Mouse (Mus musculus): Measurements from ENCODE around the gene Slc23a2.
A peak's percentile ranks its signal among the peaks of the same experiment; 100 is the strongest.

Slc23a2 gene

DNA sequence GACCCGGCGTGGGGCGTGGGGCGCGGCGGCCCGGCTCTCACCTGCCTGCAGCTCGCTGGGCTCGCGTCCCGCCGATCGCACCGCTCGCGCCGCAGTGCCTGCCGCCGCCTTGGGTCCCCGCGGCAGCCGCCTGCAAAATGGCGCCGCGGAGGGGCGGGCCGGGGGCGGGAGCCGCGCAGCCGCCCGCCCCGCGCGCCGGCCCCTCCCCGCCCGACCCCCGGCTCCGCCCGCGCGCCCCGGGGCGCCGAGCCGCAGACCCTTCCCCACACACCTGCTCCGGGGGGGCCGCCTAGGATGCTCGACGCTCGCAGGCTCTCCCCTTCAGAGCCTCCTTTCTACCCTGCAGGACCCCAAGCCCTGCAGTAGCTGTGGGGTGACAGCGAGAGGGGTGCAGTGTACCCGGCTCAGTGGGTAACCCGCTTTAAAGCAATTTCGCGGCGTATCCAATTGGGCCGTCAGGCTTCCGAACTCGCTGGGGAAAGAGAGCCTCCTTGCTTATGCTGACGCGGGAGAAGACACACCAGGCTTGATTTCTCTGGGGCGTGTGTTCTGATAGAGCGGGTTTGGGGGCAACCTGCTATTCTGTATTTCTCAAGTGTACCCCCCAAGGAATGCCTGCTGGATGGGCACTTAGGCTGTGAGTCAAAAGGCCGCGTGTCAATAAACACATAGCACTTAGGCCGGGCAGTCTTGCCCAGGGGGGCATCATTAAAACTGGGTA, at the start of gene Slc23a2:
Slc23a2 (minus strand) TSS at position 138 of the 721 bp plus-strand sequence.
- no peak for DNase-seq (ENCODE audit: low read depth)

DNA sequence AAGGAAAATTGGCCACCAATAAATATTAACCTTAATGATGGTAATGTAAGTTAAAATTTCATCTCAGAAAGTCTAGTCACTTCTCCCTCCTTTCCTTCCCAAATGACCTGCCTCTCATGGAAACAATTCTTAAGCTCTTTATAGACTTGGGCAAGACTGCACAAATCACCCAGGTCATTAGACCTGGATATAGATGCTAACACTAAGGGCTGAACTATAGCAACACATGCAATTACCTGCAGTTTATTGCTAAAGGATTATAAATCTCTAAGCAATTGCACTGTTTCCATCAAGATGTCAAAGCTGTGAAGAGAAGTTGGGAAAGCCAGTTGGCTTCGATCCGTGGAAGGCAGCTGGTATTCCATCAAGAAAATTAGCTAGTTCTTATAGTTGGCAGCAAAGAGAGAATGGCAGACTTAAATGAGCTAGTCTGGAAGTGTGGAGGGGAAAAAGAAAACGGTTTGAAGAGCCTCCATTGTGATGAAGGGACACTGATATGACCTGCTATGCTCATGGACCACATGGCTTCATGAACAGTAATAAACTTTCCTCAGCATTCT, 45.8 kb upstream of the Slc23a2 start:
- no peak for DNase-seq (ENCODE audit: low read depth)

- DNase-seq (ENCODE audit: low read depth), result no peak
These were observed 39.0 kb upstream of the Slc23a2 start for GRCm38 (mm10) chr2:132183874-132184273.

DNA sequence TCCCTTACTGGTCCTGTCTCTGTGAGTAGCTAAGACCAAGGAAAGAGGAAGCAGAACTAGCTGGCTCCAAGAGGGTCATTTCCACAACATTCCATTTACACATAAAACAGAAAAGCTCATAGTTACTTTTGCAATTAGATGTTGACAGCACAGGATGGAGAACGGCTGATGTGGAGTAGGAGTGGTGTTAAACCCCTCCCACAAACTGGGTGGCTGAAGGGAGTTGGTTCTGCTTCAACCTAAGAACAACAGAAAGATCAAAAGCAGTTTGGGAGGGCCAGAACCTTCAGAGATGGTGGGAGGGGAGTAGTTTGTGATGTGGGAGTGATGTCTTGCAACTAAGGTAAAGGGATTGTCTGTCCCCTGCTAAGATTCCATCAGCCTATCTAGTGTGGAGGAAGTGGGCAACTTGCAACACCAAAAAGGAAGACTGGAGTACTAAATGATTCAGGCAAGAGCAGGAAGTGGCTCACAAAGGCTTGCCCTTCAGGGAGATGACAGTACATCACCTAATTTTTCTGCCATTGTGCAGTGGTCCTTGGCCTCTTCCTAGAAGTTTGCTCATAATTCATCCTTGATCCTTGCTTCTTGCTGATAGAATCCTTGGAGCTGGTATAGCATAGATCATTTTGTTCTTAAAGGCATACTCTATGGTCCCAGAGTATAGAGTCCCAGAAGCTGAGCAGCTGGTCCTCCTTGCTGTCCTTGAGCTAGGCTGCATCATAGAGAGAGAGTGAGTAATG, 35.7 kb upstream of the Slc23a2 start:
- no peak for DNase-seq (ENCODE audit: low read depth)

- no peak for DNase-seq (ENCODE audit: low read depth)
These were observed 34.5 kb upstream of the Slc23a2 start for GRCm38 (mm10) chr2:132179371-132179770.

DNA sequence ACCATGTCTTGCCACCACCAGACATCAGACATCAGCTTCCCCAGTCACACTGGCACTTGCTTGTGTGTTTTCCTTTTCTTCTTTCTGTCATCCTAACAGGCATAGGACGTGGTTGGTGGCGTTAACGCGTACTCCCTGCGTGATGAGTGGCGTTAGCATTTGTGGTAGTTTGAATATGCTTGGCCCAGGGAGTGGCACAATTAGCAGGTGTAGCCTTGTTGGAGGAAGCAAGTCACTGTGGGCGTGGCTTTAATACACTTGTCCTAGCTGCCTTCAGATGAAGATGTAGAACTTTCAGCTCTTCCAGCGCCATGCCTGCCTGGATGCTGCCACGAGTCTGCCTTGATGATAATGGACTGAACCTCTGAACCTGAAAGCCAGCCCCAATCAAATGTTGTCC, 32.5 kb upstream of the Slc23a2 start:
- no peak for DNase-seq (ENCODE audit: low read depth)

DNA sequence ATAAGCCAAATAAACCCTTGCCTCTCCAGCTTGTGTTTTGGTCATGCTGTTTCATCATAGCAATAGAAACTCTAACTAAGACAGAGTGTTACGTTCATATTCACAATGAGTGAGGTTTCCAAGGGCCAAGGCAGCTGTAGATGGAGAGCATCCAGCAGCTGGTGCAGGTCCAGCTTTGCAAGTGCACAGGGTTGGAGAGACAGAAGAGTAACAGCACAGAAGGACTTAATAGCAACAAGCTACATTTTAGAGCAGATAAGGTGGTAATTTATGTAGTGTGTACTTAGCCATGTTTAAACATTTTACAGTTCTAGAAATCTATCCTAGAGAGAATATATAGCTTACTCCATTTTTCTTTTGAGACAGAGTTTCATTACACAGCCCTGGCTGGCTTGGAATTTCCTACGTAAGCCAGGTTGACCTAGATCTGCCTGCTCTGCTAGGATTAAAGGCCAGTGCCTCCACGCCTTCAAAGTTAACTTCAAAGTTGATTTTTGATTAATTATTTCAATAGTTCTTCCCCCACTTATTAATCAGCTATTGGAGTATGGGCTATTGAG, 31.5 kb upstream of the Slc23a2 start:
- DNase-seq (ENCODE audit: low read depth), result no peak

- no peak for DNase-seq (ENCODE audit: low read depth)
These were observed 29.1 kb upstream of the Slc23a2 start for GRCm38 (mm10) chr2:132174048-132174447.

DNA sequence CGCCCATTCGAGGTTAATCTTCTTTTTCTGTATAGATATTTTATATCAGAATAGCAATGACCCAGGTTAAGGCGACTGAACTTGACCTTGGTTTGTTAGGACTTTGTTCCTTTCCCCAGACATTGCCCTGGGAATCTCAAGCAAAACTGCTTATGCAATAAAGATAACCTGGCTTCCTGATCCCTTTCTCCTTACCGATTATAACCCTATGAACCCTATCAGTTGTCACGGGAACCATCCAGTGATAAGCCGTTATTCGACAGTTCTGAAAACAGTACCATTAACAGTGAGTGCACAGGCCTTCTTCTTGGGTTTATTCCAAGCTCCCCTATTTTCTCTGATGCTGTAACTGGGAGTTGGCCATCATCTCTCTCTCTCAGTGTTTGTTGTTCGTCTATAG, 27.0 kb upstream of the Slc23a2 start:
- no peak for DNase-seq (ENCODE audit: low read depth)

DNA sequence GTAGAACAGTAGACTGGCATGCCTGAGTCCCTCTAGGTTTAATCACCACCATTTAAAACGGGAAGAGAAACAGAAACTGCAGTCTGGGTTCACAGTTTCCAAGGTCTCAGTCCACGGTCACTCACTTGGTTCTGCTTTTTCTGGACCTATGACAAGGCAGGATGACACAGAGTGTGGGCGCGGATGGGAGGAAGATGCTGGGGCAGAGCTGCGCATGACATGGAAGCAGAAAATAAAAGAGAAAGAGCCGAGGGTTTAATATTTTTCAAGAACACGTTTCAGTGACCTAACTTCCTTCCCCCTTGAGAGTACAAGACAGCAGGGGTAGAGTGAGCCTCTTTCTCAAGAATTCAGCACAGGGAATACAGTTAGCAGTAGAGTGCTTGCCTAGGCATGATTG, 24.2 kb upstream of the Slc23a2 start:
- DNase-seq (ENCODE audit: low read depth), result no peak

DNA sequence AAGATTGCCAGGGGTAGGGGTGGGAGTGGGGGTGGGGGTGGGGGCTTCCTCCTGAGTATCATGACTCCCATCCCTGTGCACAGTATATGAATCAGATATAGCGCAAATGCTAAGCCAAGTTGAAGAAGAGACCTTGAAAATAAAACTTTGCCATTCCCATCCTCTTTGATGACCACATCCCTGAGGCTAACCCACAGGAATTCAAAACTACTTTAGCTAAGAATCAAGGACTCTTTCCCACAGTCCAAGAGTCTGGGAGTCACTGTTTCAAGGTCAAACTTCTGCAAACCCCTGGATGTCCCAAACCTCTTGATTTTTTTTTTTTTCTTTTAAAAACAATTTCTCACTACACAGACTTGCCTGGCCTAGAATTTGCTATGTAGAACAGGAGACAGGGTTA, 18.7 kb upstream of the Slc23a2 start:
- DNase-seq (ENCODE audit: low read depth), result peak; percentile 40

DNA sequence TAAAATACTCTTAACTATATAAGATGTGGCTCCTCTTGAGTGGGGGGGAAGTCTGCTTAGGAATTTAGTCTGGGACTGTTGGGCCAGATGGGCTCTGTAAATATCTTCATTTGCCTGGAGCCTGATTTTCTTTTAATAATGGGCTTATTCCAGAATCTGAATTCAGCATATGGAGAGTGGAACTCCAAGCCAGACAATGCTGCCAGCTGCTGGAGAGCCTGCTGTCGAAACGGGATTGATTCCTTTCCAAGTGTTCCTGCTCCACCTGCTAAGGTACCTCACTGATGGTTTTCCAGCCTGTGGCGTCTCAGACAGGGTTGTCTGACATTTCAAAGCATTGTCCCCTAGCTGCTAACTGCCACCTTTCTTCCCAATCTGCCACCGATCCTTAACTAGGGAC, 12.6 kb upstream of the Slc23a2 start:
- no peak for DNase-seq (ENCODE audit: low read depth)

DNA sequence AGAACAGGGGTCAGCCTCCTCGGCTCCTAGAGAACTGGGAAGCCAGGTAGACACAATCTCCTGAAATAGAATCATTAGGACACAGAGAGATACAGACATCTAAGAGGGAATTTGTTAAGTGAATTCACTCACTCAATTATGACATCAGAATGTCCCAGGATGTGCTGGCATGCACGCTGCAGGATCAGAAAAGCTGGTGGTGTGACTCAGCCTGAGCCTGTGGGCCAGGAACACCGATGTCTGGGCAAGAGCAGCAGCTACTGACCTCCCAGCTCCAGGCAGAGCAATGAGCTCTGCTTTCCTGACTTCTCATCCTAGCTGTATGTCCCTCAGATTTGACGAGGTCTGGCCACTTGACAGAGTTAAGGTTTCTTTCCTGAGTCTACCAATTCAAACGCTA, 7.8 kb upstream of the Slc23a2 start:
- DNase-seq (ENCODE audit: low read depth), result peak; percentile 31

- no peak for DNase-seq (ENCODE audit: low read depth)
These were observed 6.7 kb upstream of the Slc23a2 start for GRCm38 (mm10) chr2:132151592-132151991.

- DNase-seq (ENCODE audit: low read depth), result no peak
These were observed 6.0 kb upstream of the Slc23a2 start for GRCm38 (mm10) chr2:132150926-132151325.

DNA sequence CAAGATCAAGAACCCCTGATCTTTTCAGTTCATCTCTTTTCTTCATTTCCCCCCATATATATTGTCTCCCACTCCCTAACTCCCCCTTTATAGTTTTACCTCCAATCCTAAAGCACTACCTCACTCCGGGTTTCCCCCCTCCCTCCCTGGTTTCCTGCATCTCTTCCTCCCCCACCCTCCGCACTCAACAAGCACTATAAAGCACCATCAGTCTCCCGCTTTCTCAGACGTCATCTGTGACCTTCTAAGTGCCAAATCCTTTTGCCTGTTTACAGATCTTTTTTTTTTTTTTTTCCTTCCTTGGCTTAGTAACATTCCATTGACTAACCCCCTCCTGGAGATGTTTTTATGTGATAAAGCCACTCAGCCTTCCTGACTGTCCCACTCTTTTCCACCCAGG, 1.6 kb upstream of the Slc23a2 start:
- no peak for DNase-seq (ENCODE audit: low read depth)

- no peak for DNase-seq (ENCODE audit: low read depth)
These were observed 673 bp downstream of the Slc23a2 start for GRCm38 (mm10) chr2:132143943-132144927.

DNA sequence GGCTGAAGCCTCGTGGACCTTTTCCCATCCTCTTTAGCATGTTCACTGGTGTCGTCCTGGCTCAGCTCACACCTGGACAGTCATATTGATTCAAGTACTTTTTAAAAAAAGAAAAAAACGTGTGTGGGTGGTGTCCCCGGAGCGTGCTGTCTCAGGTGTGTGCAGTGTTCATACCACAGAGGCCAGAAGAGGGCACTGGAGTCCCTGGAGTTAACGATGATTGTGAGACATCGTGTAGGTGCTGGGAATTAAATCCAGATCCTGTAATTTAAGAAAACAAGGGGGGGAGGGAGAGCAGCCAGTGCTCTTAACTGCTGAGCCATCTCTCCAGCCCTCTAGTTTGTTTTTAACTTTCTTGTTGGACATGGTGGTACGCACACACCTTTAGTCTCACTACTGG, 2.3 kb downstream of the Slc23a2 start:
- no peak for DNase-seq (ENCODE audit: low read depth)

GRCm38 (mm10) chr2:132140536-132140935, 4.4 kb downstream of the Slc23a2 start:
- DNase-seq (ENCODE audit: low read depth), result no peak

DNA sequence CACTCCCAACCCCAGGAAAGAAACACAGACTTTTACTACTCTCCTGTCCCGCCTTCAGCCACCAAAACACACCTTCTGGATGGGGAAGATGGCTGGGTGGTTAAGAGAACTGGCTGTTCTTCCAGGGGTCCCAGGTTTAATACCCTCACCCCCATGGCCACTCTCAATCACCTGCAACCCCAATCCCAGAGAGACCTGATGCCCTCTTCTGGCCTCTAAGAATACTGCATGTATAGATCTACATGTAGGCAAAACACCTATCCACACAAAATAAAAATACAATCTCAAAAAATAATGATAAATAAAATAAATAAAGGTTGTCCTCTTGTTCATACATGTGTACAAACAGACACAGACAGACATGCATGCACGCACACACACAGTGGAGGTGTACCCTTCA, 5.8 kb downstream of the Slc23a2 start:
- no peak for DNase-seq (ENCODE audit: low read depth)

DNA sequence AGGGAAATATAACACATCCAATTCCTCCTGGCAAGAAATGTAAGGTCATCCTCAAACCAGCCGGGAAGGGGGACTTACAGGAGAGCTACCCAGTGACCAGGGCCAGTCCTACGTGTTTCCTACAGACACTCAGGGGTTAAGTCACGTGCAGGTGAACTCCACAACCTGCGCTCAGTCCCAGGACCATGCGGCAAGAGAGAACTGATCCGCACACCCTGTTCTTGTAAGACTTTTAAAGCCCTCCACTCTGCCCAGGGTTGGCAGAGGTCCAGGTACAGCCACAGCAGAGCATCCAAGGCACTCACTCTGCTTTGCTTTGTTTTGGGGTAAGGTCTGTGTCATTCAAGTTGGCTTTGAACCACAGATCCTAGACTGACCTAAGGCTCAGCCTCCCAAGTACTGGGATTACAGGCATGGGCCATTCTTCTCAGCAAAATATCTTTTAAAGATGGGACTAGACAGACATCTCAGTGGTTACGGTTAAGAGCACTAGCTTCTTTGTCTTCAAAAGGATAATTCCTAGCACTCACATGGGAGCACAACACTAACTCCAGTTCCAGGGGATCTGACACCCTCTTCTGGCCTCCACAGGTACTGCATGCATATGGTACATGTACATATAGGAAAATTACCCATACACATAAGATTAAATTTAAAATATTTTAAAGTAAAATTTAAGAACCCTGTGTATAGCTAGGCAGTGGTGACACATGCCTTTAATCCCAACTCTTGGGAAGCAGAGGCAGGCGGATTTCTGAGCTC, 8.9 kb downstream of the Slc23a2 start:
- no peak for DNase-seq (ENCODE audit: low read depth)
